Mouse (Mus musculus) stomach, postnatal 0 days (tissue): Measurements from ENCODE around the gene Naa10. TPM values are rescaled to one million over a fixed set of nuclear protein-coding genes. Genes with fewer than 3 reads are reported as not detected.

Experiments used
- ATAC-seq: fragments of 200-750 bp; cut with Nextera tagmentation; 2 replicates; pipeline ENCODE4 v1.8.0; 2017; ENCODE audit not compliant: low FRiP score, low TSS enrichment
- DNase-seq: peaks from one replicate; pipeline ENCODE4 v3.0.0-alpha.2; 2016; ENCODE audit warnings: low spot score
- H3K27ac ChIP-seq: fragments of 300-500 bp; sonication (generic); replicated peaks from 2 replicates; pipeline ENCODE4 v1.5.1; 2014; ENCODE audit warnings: mild to moderate bottlenecking, control low read depth
- H3K27me3 ChIP-seq: fragments of 300-500 bp; sonication (generic); 2 replicates; pipeline ENCODE4 v1.6.1; 2014; ENCODE audit warnings: low read length; ENCODE audit not compliant: control insufficient read depth, insufficient read depth
- H3K36me3 ChIP-seq: fragments of 300-500 bp; sonication (generic); 2 replicates; pipeline ENCODE4 v1.6.1; 2014; ENCODE audit warnings: low read length, mixed read lengths; ENCODE audit not compliant: control insufficient read depth, insufficient read depth
- H3K4me1 ChIP-seq: fragments of 300-500 bp; sonication (generic); replicated peaks from 2 replicates; pipeline ENCODE4 v1.6.1; 2014; ENCODE audit warnings: antibody characterized with exemption; ENCODE audit not compliant: control insufficient read depth, insufficient read depth
- H3K4me2 ChIP-seq: fragments of 300-500 bp; sonication (generic); replicated peaks from 2 replicates; pipeline ENCODE4 v1.6.1; 2014; ENCODE audit warnings: low read depth, mild to moderate bottlenecking, control low read depth, moderate library complexity
- H3K4me3 ChIP-seq: fragments of 300-500 bp; sonication (generic); 2 replicates; pipeline ENCODE4 v1.5.1; 2014; ENCODE audit warnings: low read depth, low read length, control low read depth
- H3K9ac ChIP-seq: fragments of 300-500 bp; sonication (generic); 2 replicates; pipeline ENCODE4 v1.6.1; 2014; ENCODE audit warnings: mild to moderate bottlenecking, low read length, control low read depth, mixed read lengths
- H3K9me3 ChIP-seq: fragments of 300-500 bp; sonication (generic); 2 replicates; pipeline ENCODE4 v1.6.1; 2016; ENCODE audit warnings: low read length; ENCODE audit not compliant: control insufficient read depth
- CTCF ChIP-seq: IDR thresholded peaks from 2 replicates; pipeline ENCODE4 v1.5.1; 2016; ENCODE audit warnings: antibody characterized with exemption, low read depth, mild to moderate bottlenecking, moderate library complexity
- EP300 ChIP-seq: optimal IDR thresholded peaks from 2 replicates; pipeline ENCODE3; 2016; ENCODE audit warnings: antibody characterized with exemption
- WGBS: fragments of 180-500 bp; shearing (Covaris S2); extraction: QIAGEN DNeasy Blood & Tissue Kit; methylation state at CpG from one replicate; pipeline ENCODE4 v1.1.7; 2014; 5-methylcytosine and 5-hydroxymethylcytosine counted together
- polyA plus RNA-seq: library from polyadenylated mRNA; unstranded; fragments of >200 nt; fragmentation: Nextera tagmentation; extraction: Ambion mirVana; gene quantifications from 2 replicates; pipeline ENCODE4 v1.2.1, GENCODE M21; 2015

The Naa10 gene
- polyA plus RNA-seq, 1 experiment from 2014 or later = 82.6 TPM

DNA sequence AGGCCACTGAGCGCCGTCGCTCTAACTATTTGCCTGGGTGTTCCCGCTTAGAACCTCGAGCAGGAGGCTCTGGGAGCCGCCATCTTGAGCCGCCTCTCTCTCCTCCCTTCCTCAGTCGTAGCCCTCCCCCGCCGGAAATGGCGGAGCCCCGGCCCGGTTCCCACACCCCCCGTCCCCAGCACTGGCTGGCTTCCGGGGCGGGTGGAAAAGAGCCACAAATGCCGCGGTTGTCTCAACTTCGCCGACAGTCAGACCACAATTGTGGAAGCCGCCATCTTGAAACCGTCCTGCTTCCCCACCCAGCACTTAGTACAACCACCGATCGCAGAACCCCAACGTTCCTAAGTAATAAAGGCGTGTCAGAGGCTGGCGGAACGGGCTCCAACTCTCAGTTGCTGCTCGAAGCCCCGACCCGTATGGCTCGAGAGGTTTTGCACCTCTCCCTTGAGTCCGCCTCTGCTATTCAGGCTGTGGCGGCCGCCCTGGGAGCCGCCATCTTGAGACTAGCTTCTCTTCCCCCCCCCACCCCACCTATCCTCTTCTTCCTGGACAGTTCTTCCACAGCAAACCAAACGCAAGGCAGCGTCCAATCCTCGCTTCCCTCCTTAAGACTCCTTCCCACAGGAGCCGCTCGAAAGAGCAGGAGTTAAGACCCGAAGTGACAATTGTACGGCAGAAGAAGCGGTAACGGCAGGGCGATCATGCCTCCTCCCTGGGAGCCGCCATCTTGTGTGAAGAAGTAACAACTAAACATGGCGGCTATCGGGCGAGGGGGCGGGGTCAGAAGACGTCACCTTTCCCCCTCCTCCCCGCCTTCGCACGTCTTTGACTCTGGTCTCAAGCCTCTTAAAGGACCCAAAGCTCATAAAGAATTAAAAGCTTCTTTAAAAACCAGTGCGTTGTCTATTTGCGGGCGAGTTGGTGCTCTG, 44.8 kb upstream of the Naa10 start, which contains the start of gene Hcfc1:
Gene Hcfc1, minus strand, starts transcription at position 110 of the 929 bp plus-strand sequence.
- WGBS = 15% methylated on average over 56 of the region's 58 CpGs
- peak; percentile 90 for DNase-seq

DNA sequence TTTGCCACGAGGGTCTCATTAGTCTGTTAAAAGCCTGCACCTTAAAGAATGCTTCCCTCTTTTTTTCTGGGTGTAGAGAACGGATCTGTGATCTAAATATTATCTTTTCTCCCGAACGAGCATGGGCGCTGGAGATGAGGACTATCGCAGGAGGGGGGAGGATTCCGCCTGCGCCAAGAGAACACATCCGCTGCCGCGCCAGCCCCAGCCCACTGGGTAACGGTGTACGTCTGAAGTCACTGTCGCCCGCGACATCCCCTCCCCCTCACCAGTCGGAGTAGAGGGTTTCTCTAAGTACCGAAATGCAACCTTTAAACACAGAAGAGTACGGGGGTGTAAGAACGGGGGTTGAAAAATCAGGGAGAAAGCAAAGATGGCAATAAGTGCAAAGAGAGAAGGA, 43.6 kb upstream of the Naa10 start:
- Histone ChIP-seq H3K27ac (peak overlapping the region; percentile 97; the same call in 1 of the 2 replicates), H3K27me3 (no peaks in the 10 kb centered on the region), H3K9ac (peak overlapping the region; percentile 76; the same call in 1 of the 2 replicates), H3K4me1 (peaks cover 2% of the 10 kb centered on the region; the same call in 1 of the 2 replicates), H3K36me3 (no peaks in the 10 kb centered on the region), H3K4me3 (peak overlapping the region; percentile 60), H3K9me3 (no peaks in the 10 kb centered on the region), H3K4me2 (peak overlapping the region; percentile 59)
- ATAC-seq (no peak), DNase-seq (peak; percentile 23)
- 10% methylated on average over 20 of the region's 20 CpGs for WGBS
- TF ChIP-seq CTCF (no peak), EP300 (no peak)

More for the DNA sequence above, 44.8 kb upstream of the Naa10 start, which contains the start of gene Hcfc1:
- peak; percentile 85 for ATAC-seq
- H3K27ac ChIP-seq = peak within 1 kb of the TSS; percentile 97
- H3K4me3 ChIP-seq = peak within 1 kb of the TSS; percentile 60
- peaks cover 2% of the 10 kb centered on the region; the same call in 1 of the 2 replicates for H3K4me1 ChIP-seq
- TF ChIP-seq CTCF (no peak), EP300 (no peak)
- no peaks in the 10 kb centered on the region for H3K36me3 ChIP-seq
- H3K27me3 ChIP-seq = no peaks in the 10 kb centered on the region
- H3K9ac ChIP-seq = peak within 1 kb of the TSS; percentile 76
- peak within 1 kb of the TSS; percentile 59 for H3K4me2 ChIP-seq
- no peaks in the 10 kb centered on the region for H3K9me3 ChIP-seq

DNA sequence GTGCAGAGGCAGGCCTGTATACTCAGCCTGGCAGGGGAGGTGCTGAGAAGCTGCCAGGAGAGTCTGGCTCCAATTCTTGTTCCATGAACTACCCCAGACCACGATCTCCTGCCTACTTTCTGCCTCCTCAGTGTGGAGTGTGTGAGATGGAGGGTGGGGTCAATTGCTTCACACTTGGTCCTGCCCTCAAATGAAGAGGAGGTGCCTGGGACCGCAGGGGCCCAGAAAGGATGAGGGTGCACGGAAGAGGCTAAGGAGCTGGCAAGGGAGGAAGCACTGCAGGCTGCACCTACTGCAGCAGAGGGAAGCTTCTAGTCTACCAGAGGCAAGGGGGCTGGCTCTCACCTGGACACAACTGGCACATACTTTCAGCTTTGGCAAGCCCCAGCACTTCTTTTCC, 42.6 kb upstream of the Naa10 start:
- WGBS = 27% methylated on average over 3 of the region's 3 CpGs
- Histone ChIP-seq H3K4me3 (peak overlapping the region; percentile 60), H3K36me3 (no peaks in the 10 kb centered on the region), H3K27me3 (no peaks in the 10 kb centered on the region), H3K4me2 (peak overlapping the region; percentile 59), H3K9ac (peak overlapping the region; percentile 45; the same call in 1 of the 2 replicates), H3K27ac (peak overlapping the region; percentile 40; the same call in 1 of the 2 replicates), H3K4me1 (peaks cover 2% of the 10 kb centered on the region; the same call in 1 of the 2 replicates), H3K9me3 (no peaks in the 10 kb centered on the region)
- ATAC-seq (no peak), DNase-seq (peak; percentile 36)
- TF ChIP-seq EP300 (no peak), CTCF (no peak)

DNA sequence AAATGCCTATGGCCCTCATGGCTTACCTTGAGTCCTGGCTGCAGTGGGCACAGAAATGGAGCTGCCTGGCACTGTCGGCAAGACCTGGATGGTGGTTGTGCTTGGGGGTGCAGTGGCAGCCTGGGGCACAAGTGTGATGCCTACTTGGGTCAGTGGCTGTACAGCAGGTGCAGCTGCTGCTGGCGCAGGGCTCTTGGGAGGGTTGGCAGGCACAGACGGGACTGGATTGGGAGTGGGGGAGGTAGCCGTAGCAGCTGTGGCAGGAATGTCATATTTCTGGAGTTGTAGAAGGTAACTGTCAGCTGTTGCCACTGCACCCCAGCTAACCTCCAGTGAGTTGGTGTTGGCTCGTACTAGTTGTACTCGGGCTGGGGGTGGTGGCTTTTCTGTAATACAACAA, 33.2 kb upstream of the Naa10 start:
- Histone ChIP-seq H3K9ac (no peak overlapping the region), H3K27me3 (no peaks in the 10 kb centered on the region), H3K4me1 (no peaks in the 10 kb centered on the region), H3K4me3 (no peak overlapping the region), H3K4me2 (no peak overlapping the region), H3K9me3 (no peaks in the 10 kb centered on the region), H3K36me3 (peaks cover 10% of the 10 kb centered on the region), H3K27ac (no peak overlapping the region)
- TF ChIP-seq CTCF (no peak), EP300 (no peak)
- ATAC-seq (no peak), DNase-seq (no peak)
- 92% methylated on average over 6 of the region's 6 CpGs for WGBS

DNA sequence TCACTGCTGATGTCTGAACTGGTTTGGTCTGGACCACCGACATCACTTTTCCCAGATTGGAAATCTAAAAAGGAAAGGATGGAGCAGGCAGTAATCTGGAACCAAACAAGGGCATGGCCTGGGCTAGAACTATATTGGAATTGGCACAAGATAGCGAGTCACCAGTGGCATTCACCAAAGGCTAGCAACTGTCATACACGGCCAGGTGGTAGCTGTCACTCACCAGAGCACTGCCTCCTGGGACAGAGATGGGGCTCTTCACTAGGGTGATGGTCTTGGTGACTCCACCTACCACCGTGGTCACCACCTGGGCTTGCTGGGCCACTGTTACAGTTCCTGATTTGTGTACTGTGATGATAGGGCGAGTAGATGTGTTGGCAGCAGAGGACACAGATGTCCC, 30.9 kb upstream of the Naa10 start:
- Histone ChIP-seq H3K4me1 (no peaks in the 10 kb centered on the region), H3K36me3 (peaks cover 10% of the 10 kb centered on the region), H3K4me3 (no peak overlapping the region), H3K4me2 (no peak overlapping the region), H3K27me3 (no peaks in the 10 kb centered on the region), H3K27ac (no peak overlapping the region), H3K9ac (no peak overlapping the region), H3K9me3 (no peaks in the 10 kb centered on the region)
- DNase-seq (no peak), ATAC-seq (no peak)
- WGBS = 88% methylated on average over 5 of the region's 5 CpGs
- no peak for TF ChIP-seq EP300
- no peak for TF ChIP-seq CTCF

DNA sequence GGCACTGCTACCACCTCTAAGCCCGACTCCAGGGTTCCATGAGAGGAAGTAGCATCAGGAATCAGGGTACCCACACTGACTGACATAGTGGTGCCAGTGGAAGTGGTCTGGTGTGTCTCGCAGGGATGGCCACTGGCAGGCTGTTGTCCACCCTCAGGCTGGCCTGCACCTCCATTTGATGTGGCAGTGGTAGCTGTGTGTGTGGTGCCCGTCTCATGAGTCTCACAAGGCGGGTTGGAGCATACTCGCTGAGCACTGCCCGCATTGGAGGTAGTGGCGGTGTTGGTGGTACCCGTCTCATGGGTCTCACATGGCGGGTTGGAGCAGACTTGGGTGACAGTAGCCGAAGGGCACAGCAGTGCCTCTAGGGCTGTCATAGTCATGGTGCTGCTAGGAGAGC, 27.6 kb upstream of the Naa10 start:
- Histone ChIP-seq H3K27me3 (no peaks in the 10 kb centered on the region), H3K27ac (no peak overlapping the region), H3K9me3 (no peaks in the 10 kb centered on the region), H3K9ac (no peak overlapping the region), H3K4me1 (no peaks in the 10 kb centered on the region), H3K4me3 (no peak overlapping the region), H3K36me3 (peaks cover 5% of the 10 kb centered on the region; the same call in 1 of the 2 replicates), H3K4me2 (no peak overlapping the region)
- ATAC-seq (no peak), DNase-seq (no peak)
- 89% methylated on average over 9 of the region's 10 CpGs for WGBS
- TF ChIP-seq CTCF (no peak), EP300 (no peak)
